Mouse (Mus musculus) embryonic stem cell, embryonic (primary cell): ENCODE measurements at regions not wholly inside any gene's neighbourhood (a gene's known extent, or its start where the extent isn't known, plus 50 kb on each side); places are given as distances from the start of the nearest gene placed in this dataset.

Experiments
- CTCF ChIA-PET, 4 experiments: fragments of 300-600 bp in 2 of 4; fragments of 350-600 bp in 2 of 4; sonication (Branson Sonifier 250); formaldehyde crosslinking; loops; one replicate each; lab custom pipeline; 2022; ENCODE audit warnings: inconsistent platforms in 2 of 4; lab: Charles Lee
- POLR2A ChIA-PET, 4 experiments: fragments of 300-600 bp in 2 of 4; fragments of 350-600 bp in 2 of 4; sonication (Branson Sonifier 250); formaldehyde crosslinking; loops; one replicate each; lab custom pipeline; 2022; ENCODE audit warnings: antibody characterized with exemption in 4 of 4, inconsistent platforms in 1 of 4; lab: Charles Lee

- POLR2A ChIA-PET = no interaction called here
- CTCF ChIA-PET = interaction anchor here in 1 of 4 experiments (1.1 kb wide), 1 partner anchor 8 kb away, joined by 3 read pairs; no protein-coding TSS in a partner anchor
These were observed 53.5 kb upstream of the Kcna5 start for GRCm38 (mm10) chr6:126588761-126589160.

- ChIA-PET CTCF (interaction anchor here in 1 of 4 experiments (1.3 kb wide), 1 partner anchor 87 kb away, joined by 3 read pairs; no protein-coding TSS in a partner anchor), POLR2A (no interaction called here)
These were observed 52.3 kb upstream of the Kcna5 start for GRCm38 (mm10) chr6:126587476-126587875.

- POLR2A ChIA-PET = no interaction called here
- CTCF ChIA-PET = interaction anchor here in 2 of 4 experiments (0.6 to 1.4 kb wide), 2 partner anchors 22 to 1035 kb away, joined by 4 read pairs; no protein-coding TSS in a partner anchor
These were observed 50.6 kb upstream of the Kcna5 start for GRCm38 (mm10) chr6:126585813-126586212.
